Mouse (Mus musculus): ENCODE data around the gene Actc1.

DNA sequence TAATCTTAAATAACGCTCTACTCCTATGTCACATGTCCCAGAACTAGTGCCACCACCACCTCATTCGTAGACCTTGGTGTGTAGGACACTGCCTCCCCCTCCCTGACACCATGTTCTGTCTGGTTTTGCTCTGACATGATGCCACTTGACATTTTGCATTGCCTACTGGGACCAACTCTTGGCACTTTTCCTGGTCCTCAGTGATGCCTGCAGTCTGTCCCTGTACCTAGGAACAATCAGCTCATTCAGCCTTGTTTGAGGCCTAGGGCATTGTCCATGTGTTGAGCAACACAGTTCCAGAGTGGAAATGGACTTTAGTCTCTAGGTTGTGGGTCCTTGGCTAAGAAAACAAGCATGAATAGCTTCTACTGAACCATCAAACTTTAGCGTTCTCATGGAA lies 36.5 kb upstream of the Actc1 start:
- TF ChIP-seq FLI1 (IDR thresholded peaks at IDR 0.05; ENCODE audit: low read length) (no peak), GATA1 (IDR thresholded peaks at IDR 0.05; ENCODE audit: borderline replicate concordance, low read length) (no peak)

All from megakaryocyte, embryonic 14.5 days (primary cell).